In the genomic region with DNA sequence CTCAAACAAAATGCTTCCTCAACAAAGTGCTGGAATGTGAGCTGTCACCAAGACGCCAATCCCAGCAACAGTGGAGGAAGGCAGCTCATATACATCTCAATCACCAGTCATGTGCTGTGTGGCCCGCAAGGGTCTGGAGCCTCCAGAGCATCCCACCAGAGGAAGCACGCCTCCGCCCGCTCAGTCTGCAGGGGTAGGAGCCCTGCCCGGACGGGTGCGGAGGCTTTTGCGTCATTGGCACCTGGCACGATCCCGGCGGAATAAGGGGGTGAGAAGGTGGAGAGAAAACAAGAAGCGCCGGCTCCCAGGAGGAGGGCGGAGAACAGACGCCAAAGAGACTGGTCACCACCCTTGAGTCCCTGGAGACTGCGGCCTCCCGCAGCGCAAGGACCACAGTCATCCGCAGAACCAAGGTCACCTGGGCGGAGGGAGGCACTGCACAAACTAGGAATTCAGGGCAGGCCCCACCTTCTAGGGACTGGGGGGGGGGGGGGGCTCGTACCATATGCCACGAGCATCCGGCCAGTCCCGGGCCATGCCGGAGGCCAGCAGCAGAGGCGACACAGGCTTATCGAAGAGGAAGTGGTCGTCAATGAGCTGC, we compare ENCODE assay signal across 7 mouse cellular contexts. TPM values are rescaled to one million over a fixed set of nuclear protein-coding genes. Genes with fewer than 3 reads are reported as not detected.
DNase-seq lines count a peak whose midpoint lies in the region; ATAC-seq and TF ChIP-seq lines count a peak whose summit lies in the region.

No protein-coding gene starts in this region.

- in situ Hi-C loops in ES-E14 (cut with MboI; ENCODE audit: low sequenced_read_pairs in 2 of 2, unreplicated experiment in 2 of 2) = no loop called here

- H3K4me1 ChIP-seq in E14TG2a.4 (replicated peaks; ENCODE audit: low read depth, low read length) = peaks cover 72% of the 10 kb centered on the region
- H3K4me1 ChIP-seq in ES-E14 (ENCODE audit: control insufficient read depth in 2 of 2, insufficient read depth in 2 of 2, low read length in 2 of 2, poor library complexity in 1 of 2) = peaks cover 0 to 15% of the 10 kb centered on the region in 2 experiments; a peak in 2 of 4 replicates
- H3K4me1 ChIP-seq in embryonic facial prominence, embryonic 14.5 days (ENCODE audit: control insufficient read depth, insufficient read depth, low read length) = peaks cover 20% of the 10 kb centered on the region
- peaks cover 40% of the 10 kb centered on the region for H3K4me1 ChIP-seq in hindbrain, embryonic 15.5 days (replicated peaks)
- H3K4me1 ChIP-seq in liver, embryonic 13.5 days (replicated peaks) = peaks cover 49% of the 10 kb centered on the region
- peaks cover 43% of the 10 kb centered on the region for H3K4me1 ChIP-seq in neural tube, embryonic 15.5 days

- H3K4me3 ChIP-seq in E14TG2a.4 (replicated peaks; ENCODE audit: low read length) = peak overlapping the region; percentile 89
- peak overlapping the region; percentile 82 to 97 for H3K4me3 ChIP-seq in ES-E14 (ENCODE audit: insufficient read depth in 1 of 2, low read depth in 1 of 2, low read length in 2 of 2, poor library complexity in 1 of 2, severe bottlenecking in 1 of 2)
- H3K4me3 ChIP-seq in embryonic facial prominence, embryonic 14.5 days (ENCODE audit: low read depth, low read length) = peak overlapping the region; percentile 63
- H3K4me3 ChIP-seq in hindbrain, embryonic 15.5 days = peak overlapping the region; percentile 84
- H3K4me3 ChIP-seq in liver, embryonic 13.5 days (replicated peaks) = peak overlapping the region; percentile 54
- peak overlapping the region; percentile 91 for H3K4me3 ChIP-seq in neural tube, embryonic 15.5 days (replicated peaks)

- H3K27me3 ChIP-seq in E14TG2a.4 (ENCODE audit: insufficient read depth, low read length) = peaks cover 23% of the 10 kb centered on the region
- H3K27me3 ChIP-seq in embryonic facial prominence, embryonic 14.5 days (replicated peaks; ENCODE audit: control insufficient read depth, insufficient read depth, low read length) = peaks cover 49% of the 10 kb centered on the region
- no peaks in the 10 kb centered on the region for H3K27me3 ChIP-seq in hindbrain, embryonic 15.5 days
- H3K27me3 ChIP-seq in liver, embryonic 13.5 days = peaks cover 69% of the 10 kb centered on the region
- H3K27me3 ChIP-seq in neural tube, embryonic 15.5 days (replicated peaks) = 0 out of 2 replicates have a peak, but pooled peaks cover 3% of the 10 kb centered on the region

- H3K4me2 ChIP-seq in embryonic facial prominence, embryonic 14.5 days (ENCODE audit: low read depth, low read length) = peak overlapping the region; percentile 98
- peak overlapping the region; percentile 90 for H3K4me2 ChIP-seq in hindbrain, embryonic 15.5 days
- peak overlapping the region; percentile 69 for H3K4me2 ChIP-seq in liver, embryonic 13.5 days
- peak overlapping the region; percentile 87 for H3K4me2 ChIP-seq in neural tube, embryonic 15.5 days

- H3K36me3 ChIP-seq in E14TG2a.4 (ENCODE audit: insufficient read depth, low read length) (peaks cover 37% of the 10 kb centered on the region), ES-E14 (ENCODE audit: control insufficient read depth, insufficient read depth, low read length, poor library complexity, severe bottlenecking) (peaks cover 25% of the 10 kb centered on the region)
- H3K36me3 ChIP-seq in embryonic facial prominence, embryonic 14.5 days (ENCODE audit: control insufficient read depth, insufficient read depth, low read length) = no peaks in the 10 kb centered on the region
- H3K36me3 ChIP-seq in hindbrain, embryonic 15.5 days = peaks cover 6% of the 10 kb centered on the region; the same call in 1 of the 2 replicates
- H3K36me3 ChIP-seq in liver, embryonic 13.5 days = no peaks in the 10 kb centered on the region
- peaks cover 10% of the 10 kb centered on the region for H3K36me3 ChIP-seq in neural tube, embryonic 15.5 days

- H3K9me3 ChIP-seq in E14TG2a.4 (ENCODE audit: low read length) (no peaks in the 10 kb centered on the region), ES-E14 (ENCODE audit: control insufficient read depth, insufficient read depth, low read depth, low read length) (no peaks in the 10 kb centered on the region)
- no peaks in the 10 kb centered on the region for H3K9me3 ChIP-seq in embryonic facial prominence, embryonic 14.5 days (ENCODE audit: control insufficient read depth, low read length)
- no peaks in the 10 kb centered on the region for H3K9me3 ChIP-seq in hindbrain, embryonic 15.5 days
- H3K9me3 ChIP-seq in liver, embryonic 13.5 days (replicated peaks) = no peaks in the 10 kb centered on the region
- no peaks in the 10 kb centered on the region for H3K9me3 ChIP-seq in neural tube, embryonic 15.5 days (replicated peaks)

- H3K27ac ChIP-seq in ES-E14 (ENCODE audit: insufficient read depth, low read depth, low read length, poor library complexity, severe bottlenecking) = no peak overlapping the region
- no peak overlapping the region for H3K27ac ChIP-seq in embryonic facial prominence, embryonic 14.5 days (replicated peaks; ENCODE audit: low read depth, low read length)
- H3K27ac ChIP-seq in hindbrain, embryonic 15.5 days (replicated peaks) = peak overlapping the region; percentile 94
- H3K27ac ChIP-seq in liver, embryonic 13.5 days = no peak overlapping the region
- H3K27ac ChIP-seq in neural tube, embryonic 15.5 days (replicated peaks) = peak overlapping the region; percentile 93

- H3K9ac ChIP-seq in ES-E14 (ENCODE audit: insufficient read depth, low read depth, low read length, poor library complexity, severe bottlenecking) = peak overlapping the region; percentile 76
- H3K9ac ChIP-seq in embryonic facial prominence, embryonic 14.5 days (ENCODE audit: low read depth, low read length) = peak overlapping the region; percentile 69
- H3K9ac ChIP-seq in hindbrain, embryonic 15.5 days = peak overlapping the region; percentile 98
- no peak overlapping the region; the same call in 1 of the 2 replicates for H3K9ac ChIP-seq in liver, embryonic 13.5 days
- H3K9ac ChIP-seq in neural tube, embryonic 15.5 days (replicated peaks) = peak overlapping the region; percentile 98

- no peak for DNase-seq in ES-E14 (ENCODE audit: low read depth, low spot score)
- no peak for DNase-seq in embryonic facial prominence, embryonic 14.5 days (ENCODE audit: low spot score)
- DNase-seq in liver, embryonic 13.5 days = no peak
- DNase-seq in thymus, postnatal 4 days = no peak

- 18% methylated on average over 19 of the region's 29 CpGs for WGBS in embryonic facial prominence, embryonic 14.5 days
- WGBS in hindbrain, embryonic 15.5 days = 3% methylated on average over 25 of the region's 29 CpGs
- WGBS in liver, embryonic 13.5 days (ENCODE audit: insufficient replicate concordance) = 11% methylated on average over 29 of the region's 29 CpGs
- 3% methylated on average over 28 of the region's 29 CpGs for WGBS in neural tube, embryonic 15.5 days

- TF ChIP-seq CTCF in E14TG2a.4 (conservative IDR thresholded peaks at IDR 0.05; ENCODE audit: low read length) = no peak

- ATAC-seq in embryonic facial prominence, embryonic 14.5 days (ENCODE audit: low read depth) = no peak
- no peak for ATAC-seq in hindbrain, embryonic 15.5 days (ENCODE audit: low FRiP score, low read depth)
- ATAC-seq in liver, embryonic 13.5 days (ENCODE audit: low read depth) = no peak
- no peak; the same call in 1 of the 2 replicates for ATAC-seq in neural tube, embryonic 15.5 days (ENCODE audit: low FRiP score)

TF ChIP-seq in ES-E14, 5 proteins besides CTCF, POLR2A, EP300 and RAD21:
- TF ChIP-seq ZC3H11A (IDR thresholded peaks at IDR 0.05; ENCODE audit: borderline replicate concordance, low read depth, low read length) (no peak), MAFK (IDR thresholded peaks at IDR 0.05; ENCODE audit: insufficient read depth, low read depth, low read length) (0 out of 2 replicates have a peak, but pooled peaks have one; percentile 4), ZNF384 (IDR thresholded peaks at IDR 0.05; ENCODE audit: low read depth, low read length) (no peak)

RNA-seq across cellular contexts. Expression of a gene that starts 1.7 kb away (rescaled TPM):
- total RNA-seq in ES-E14 (2012; rRNA removed) = 333 and 353 TPM in 2 replicates
- 206 and 208 TPM in 2 replicates for polyA plus RNA-seq in embryonic facial prominence, embryonic 14.5 days (2014; fragmentation: Nextera tagmentation; extraction: Ambion mirVana)
- 1,741 and 1,830 TPM in 2 replicates for polyA plus RNA-seq in hindbrain, embryonic 15.5 days (2015; fragmentation: Nextera tagmentation; extraction: Ambion mirVana)
- 42.2 and 45.1 TPM in 2 replicates for polyA plus RNA-seq in liver, embryonic 13.5 days (2015; fragmentation: Nextera tagmentation; extraction: Ambion mirVana)
- polyA plus RNA-seq in neural tube, embryonic 15.5 days (2015; fragmentation: Nextera tagmentation; extraction: Ambion mirVana) = 1,500 and 1,731 TPM in 2 replicates

RNA-seq across cellular contexts. Expression of a gene that starts 7.4 kb away (rescaled TPM):
- total RNA-seq in ES-E14 (2012; rRNA removed) = 32.6 and 33.7 TPM in 2 replicates
- polyA plus RNA-seq in embryonic facial prominence, embryonic 14.5 days (2014; fragmentation: Nextera tagmentation; extraction: Ambion mirVana) = 5.8 and 7.9 TPM in 2 replicates
- polyA plus RNA-seq in hindbrain, embryonic 15.5 days (2015; fragmentation: Nextera tagmentation; extraction: Ambion mirVana) = 11.5 and 12.0 TPM in 2 replicates
- polyA plus RNA-seq in liver, embryonic 13.5 days (2015; fragmentation: Nextera tagmentation; extraction: Ambion mirVana) = 13.2 and 14.7 TPM in 2 replicates
- polyA plus RNA-seq in neural tube, embryonic 15.5 days (2015; fragmentation: Nextera tagmentation; extraction: Ambion mirVana) = 9.6 and 10.8 TPM in 2 replicates

RNA-seq across cellular contexts. Expression of a gene that starts 42.6 kb away (rescaled TPM):
- 9.7 and 14.8 TPM in 2 replicates for total RNA-seq in ES-E14 (2012; rRNA removed)
- 59.0 and 61.5 TPM in 2 replicates for polyA plus RNA-seq in embryonic facial prominence, embryonic 14.5 days (2014; fragmentation: Nextera tagmentation; extraction: Ambion mirVana)
- polyA plus RNA-seq in hindbrain, embryonic 15.5 days (2015; fragmentation: Nextera tagmentation; extraction: Ambion mirVana) = 65.1 and 67.8 TPM in 2 replicates
- 22.4 and 23.1 TPM in 2 replicates for polyA plus RNA-seq in liver, embryonic 13.5 days (2015; fragmentation: Nextera tagmentation; extraction: Ambion mirVana)
- polyA plus RNA-seq in neural tube, embryonic 15.5 days (2015; fragmentation: Nextera tagmentation; extraction: Ambion mirVana) = 61.5 and 65.2 TPM in 2 replicates

RNA-seq across cellular contexts. Expression of a gene that starts 42.6 kb away (rescaled TPM):
- total RNA-seq in ES-E14 (2012; rRNA removed) = 14.4 and 15.2 TPM in 2 replicates
- polyA plus RNA-seq in embryonic facial prominence, embryonic 14.5 days (2014; fragmentation: Nextera tagmentation; extraction: Ambion mirVana) = 46.6 and 48.0 TPM in 2 replicates
- 50.7 and 52.9 TPM in 2 replicates for polyA plus RNA-seq in hindbrain, embryonic 15.5 days (2015; fragmentation: Nextera tagmentation; extraction: Ambion mirVana)
- polyA plus RNA-seq in liver, embryonic 13.5 days (2015; fragmentation: Nextera tagmentation; extraction: Ambion mirVana) = 28.8 and 30.6 TPM in 2 replicates
- polyA plus RNA-seq in neural tube, embryonic 15.5 days (2015; fragmentation: Nextera tagmentation; extraction: Ambion mirVana) = 58.5 and 58.8 TPM in 2 replicates

Comparison
In these comparisons a context has a peak if more than half of its experiments do, and no peak if none do; other contexts are left out.
1. H3K27ac ChIP-seq: peak in hindbrain, embryonic 15.5 days (single experiment) and neural tube, embryonic 15.5 days (single experiment); none in ES-E14 (single experiment), embryonic facial prominence, embryonic 14.5 days (single experiment) and liver, embryonic 13.5 days (single experiment).
2. Peak in every context shown above with its lines, with median percentiles within 50 percentile points of each other: H3K4me3 ChIP-seq and H3K4me2 ChIP-seq.